Mouse (Mus musculus): ENCODE results near the gene Enox2.

The Enox2 gene

DNA sequence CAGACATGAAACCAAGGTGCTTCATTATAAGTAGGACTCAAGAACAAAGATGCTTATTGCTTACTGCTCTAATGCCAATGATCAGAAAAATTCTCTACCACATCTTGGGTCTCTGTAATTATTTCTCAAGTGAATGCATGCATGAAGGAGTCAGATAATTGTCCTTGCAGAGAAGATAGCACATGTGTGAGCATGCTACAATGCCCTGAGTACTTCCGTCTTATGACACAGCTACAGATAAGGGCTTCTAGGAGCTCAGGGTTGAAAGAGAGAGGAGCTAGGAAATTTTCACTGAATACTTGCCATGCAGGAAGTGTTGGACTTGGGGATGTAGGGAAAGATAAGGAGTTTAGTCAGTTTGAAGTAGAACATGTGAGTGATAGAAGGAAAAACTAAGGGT lies 285.2 kb downstream of the Enox2 start:
- DNase-seq (ENCODE audit: low read depth, low spot score), result no peak

GRCm38 (mm10) chrX:48985653-48986052 lies 302.4 kb downstream of the Enox2 start:
- DNase-seq (ENCODE audit: low read depth, low spot score), result no peak

DNA sequence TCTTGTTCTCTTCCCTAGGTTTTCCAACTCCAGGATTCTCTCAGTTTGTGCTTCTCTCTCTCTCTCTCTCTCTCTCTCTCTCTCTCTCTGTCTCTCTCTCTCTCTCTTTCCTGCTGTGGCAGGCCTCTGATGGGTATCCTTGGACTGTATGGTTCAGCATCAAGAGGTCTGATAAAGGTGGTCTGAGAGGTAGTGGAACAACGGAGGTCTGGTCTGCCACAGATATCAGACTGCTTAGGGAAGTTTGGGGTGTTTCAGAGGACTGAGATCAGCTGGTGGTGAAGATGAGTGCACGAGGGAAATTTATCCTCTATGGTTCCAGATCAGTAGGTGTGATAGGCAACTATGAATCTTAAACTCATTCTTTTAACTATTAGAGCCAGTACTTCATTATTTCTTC lies 303.6 kb downstream of the Enox2 start:
- DNase-seq (ENCODE audit: low read depth, low spot score), result no peak

Data from mesoderm, embryonic 11.5 days (tissue).